Mouse (Mus musculus) lung, postnatal 0 days (tissue): ENCODE measurements around the gene Lpcat1. TPM values are rescaled to one million over a fixed set of nuclear protein-coding genes. Genes with fewer than 3 reads are reported as not detected.
A peak's percentile ranks its signal among the peaks of the same experiment; 100 is the strongest.

ENCODE experiments used
- ATAC-seq: fragments of 200-750 bp; cut with Nextera tagmentation; 2 replicates; pipeline ENCODE4 v1.8.0; 2017; ENCODE audit warnings: moderate library complexity
- DNase-seq: peaks from one replicate; pipeline ENCODE4 v3.0.0-alpha.2; 2016; ENCODE audit warnings: low spot score
- H3K27ac ChIP-seq: fragments of 300-500 bp; sonication (generic); 2 replicates; pipeline ENCODE4 v1.5.1; 2014; ENCODE audit warnings: antibody characterized with exemption, mild to moderate bottlenecking, low read length, mixed read lengths
- H3K27me3 ChIP-seq: fragments of 300-500 bp; sonication (generic); replicated peaks from 2 replicates; pipeline ENCODE4 v1.6.1; 2014; ENCODE audit warnings: low read length, mixed read lengths; ENCODE audit not compliant: insufficient read depth
- H3K36me3 ChIP-seq: fragments of 300-500 bp; sonication (generic); 2 replicates; pipeline ENCODE4 v1.6.1; 2014; ENCODE audit warnings: low read length, mixed read lengths; ENCODE audit not compliant: insufficient read depth
- H3K4me1 ChIP-seq: fragments of 300-500 bp; sonication (generic); 2 replicates; pipeline ENCODE4 v1.6.1; 2014; ENCODE audit warnings: antibody characterized with exemption, low read depth, low read length, mixed read lengths; ENCODE audit not compliant: insufficient read depth
- H3K4me2 ChIP-seq: fragments of 300-500 bp; sonication (generic); replicated peaks from 2 replicates; pipeline ENCODE4 v1.6.1; 2014; ENCODE audit warnings: low read depth, mild to moderate bottlenecking, low read length, moderate library complexity, mixed read lengths
- H3K4me3 ChIP-seq: fragments of 300-500 bp; sonication (generic); 2 replicates; pipeline ENCODE4 v1.5.1; 2014; ENCODE audit warnings: low read depth, low read length
- H3K9ac ChIP-seq: fragments of 300-500 bp; sonication (generic); replicated peaks from 2 replicates; pipeline ENCODE4 v1.6.1; 2014; ENCODE audit warnings: low read depth, mild to moderate bottlenecking
- H3K9me3 ChIP-seq: fragments of 300-500 bp; sonication (generic); 2 replicates; pipeline ENCODE4 v1.6.1; 2016; ENCODE audit warnings: low read length, mixed read lengths
- CTCF ChIP-seq: IDR thresholded peaks from 2 replicates; pipeline ENCODE4 v1.5.1; 2016; ENCODE audit warnings: antibody characterized with exemption, mild to moderate bottlenecking
- EP300 ChIP-seq: IDR thresholded peaks from 2 replicates; pipeline ENCODE4 v1.6.1; 2016; ENCODE audit warnings: antibody characterized with exemption, mild to moderate bottlenecking, control low read depth
- WGBS: fragments of 180-500 bp; shearing (Covaris S2); extraction: QIAGEN DNeasy Blood & Tissue Kit; methylation state at CpG from one replicate; pipeline ENCODE4 v1.1.7; 2014; 5-methylcytosine and 5-hydroxymethylcytosine counted together
- polyA plus RNA-seq: library from polyadenylated mRNA; unstranded; fragments of >200 nt; fragmentation: Nextera tagmentation; extraction: Ambion mirVana; gene quantifications from 2 replicates; pipeline ENCODE4 v1.2.1, GENCODE M21; 2015

The Lpcat1 gene
- polyA plus RNA-seq, 1 experiment from 2014 or later, result 368 TPM

DNA sequence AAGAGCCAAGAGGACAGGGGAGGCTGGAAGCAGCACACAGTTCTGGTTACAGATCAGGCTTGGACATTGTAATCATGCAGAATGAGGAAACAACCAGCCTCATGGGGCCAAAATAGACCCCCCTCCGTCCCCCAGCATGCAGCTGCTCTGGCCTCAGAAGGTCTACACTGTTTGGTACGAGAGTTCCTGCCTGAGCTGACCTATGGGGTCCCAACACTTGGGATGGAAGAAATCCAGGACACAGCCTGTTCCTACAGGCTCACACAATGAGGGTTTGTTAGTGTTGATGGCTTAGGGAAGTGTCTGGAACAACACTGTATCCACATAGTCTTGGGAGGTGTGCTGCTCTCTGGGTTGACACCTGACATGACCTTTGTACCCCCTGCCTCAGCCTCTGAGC is 18.8 kb upstream of the Lpcat1 start:
- TF ChIP-seq CTCF (no peak), EP300 (no peak)
- H3K4me2 ChIP-seq, result no peak overlapping the region
- H3K36me3 ChIP-seq, result no peaks in the 10 kb centered on the region
- H3K4me1 ChIP-seq, result peaks cover 29% of the 10 kb centered on the region
- H3K9ac ChIP-seq, result no peak overlapping the region
- ATAC-seq, result no peak
- no peak overlapping the region for H3K4me3 ChIP-seq
- H3K9me3 ChIP-seq, result no peaks in the 10 kb centered on the region
- WGBS, result 32% methylated on average over 2 of the region's 2 CpGs
- no peaks in the 10 kb centered on the region for H3K27me3 ChIP-seq
- no peak for DNase-seq
- H3K27ac ChIP-seq, result peak overlapping the region; percentile 85

DNA sequence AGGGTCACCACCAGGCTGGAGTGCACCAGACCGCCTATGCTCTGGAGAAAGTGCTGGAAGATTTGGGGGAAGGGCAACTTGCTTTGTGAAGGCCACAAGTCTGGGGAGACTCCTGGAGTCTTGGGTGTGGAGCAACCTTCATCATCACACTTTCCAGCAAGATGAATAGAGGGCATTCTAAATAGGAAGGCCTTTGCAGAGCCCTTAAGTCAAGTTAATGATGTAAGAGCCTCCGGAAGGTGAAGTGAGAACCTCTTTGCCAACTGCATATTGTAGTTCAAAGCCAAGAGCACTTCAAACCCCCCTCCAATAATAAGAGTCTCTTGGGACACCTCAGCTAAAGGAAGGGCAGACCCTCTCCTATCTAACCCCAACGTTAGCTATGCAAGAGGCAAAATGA is 18.3 kb upstream of the Lpcat1 start:
- Histone ChIP-seq H3K36me3 (no peaks in the 10 kb centered on the region), H3K4me2 (no peak overlapping the region), H3K4me3 (no peak overlapping the region), H3K4me1 (peaks cover 30% of the 10 kb centered on the region), H3K27ac (peak overlapping the region; percentile 85), H3K9ac (no peak overlapping the region), H3K9me3 (no peaks in the 10 kb centered on the region), H3K27me3 (no peaks in the 10 kb centered on the region)
- DNase-seq (peak; percentile 83), ATAC-seq (peak; percentile 59)
- WGBS, result 64% methylated on average over 3 of the region's 3 CpGs
- TF ChIP-seq CTCF (no peak), EP300 (peak; percentile 94)

DNA sequence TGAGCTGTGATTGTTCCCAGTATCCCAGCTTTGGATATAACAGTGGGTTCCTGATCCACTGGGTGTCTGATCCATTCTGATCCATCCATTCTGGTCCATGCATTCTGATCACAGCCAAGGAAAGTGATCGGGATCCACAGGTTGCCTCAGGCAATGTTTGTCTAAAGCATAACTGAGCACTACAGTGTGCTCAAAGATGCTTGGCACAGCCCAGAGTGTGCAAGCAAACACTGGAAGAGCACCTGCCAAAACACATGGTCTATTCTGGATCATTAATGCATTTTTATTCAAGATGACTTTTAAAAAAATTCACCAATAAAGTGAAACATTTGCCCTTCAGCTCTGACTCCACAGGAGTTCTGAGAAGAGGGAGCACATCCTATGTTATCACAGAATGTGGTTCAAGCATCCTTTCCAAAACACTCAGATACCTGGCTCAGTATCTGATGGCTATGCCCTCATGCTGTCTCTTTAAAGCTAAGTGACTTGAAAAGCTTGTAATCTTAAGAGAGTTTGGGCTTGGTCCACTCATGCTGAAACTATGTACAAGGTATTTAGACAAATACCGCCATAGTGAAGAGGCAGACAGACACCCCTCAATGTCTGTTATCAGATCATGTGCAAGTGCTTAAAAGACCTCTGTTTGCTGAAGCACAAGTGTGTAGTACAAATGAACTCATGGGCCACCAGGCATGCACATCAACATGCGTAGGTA is 13.3 kb upstream of the Lpcat1 start:
- ATAC-seq (peak; percentile 88), DNase-seq (peak; percentile 89)
- Histone ChIP-seq H3K27me3 (no peaks in the 10 kb centered on the region), H3K4me3 (no peak overlapping the region), H3K36me3 (no peaks in the 10 kb centered on the region), H3K4me1 (0 out of 2 replicates have a peak, but pooled peaks cover 6% of the 10 kb centered on the region), H3K27ac (peak overlapping the region; percentile 82), H3K9ac (no peak overlapping the region), H3K4me2 (no peak overlapping the region), H3K9me3 (no peaks in the 10 kb centered on the region)
- WGBS, result 47% methylated on average over 3 of the region's 3 CpGs
- TF ChIP-seq EP300 (peak; percentile 100), CTCF (no peak)

DNA sequence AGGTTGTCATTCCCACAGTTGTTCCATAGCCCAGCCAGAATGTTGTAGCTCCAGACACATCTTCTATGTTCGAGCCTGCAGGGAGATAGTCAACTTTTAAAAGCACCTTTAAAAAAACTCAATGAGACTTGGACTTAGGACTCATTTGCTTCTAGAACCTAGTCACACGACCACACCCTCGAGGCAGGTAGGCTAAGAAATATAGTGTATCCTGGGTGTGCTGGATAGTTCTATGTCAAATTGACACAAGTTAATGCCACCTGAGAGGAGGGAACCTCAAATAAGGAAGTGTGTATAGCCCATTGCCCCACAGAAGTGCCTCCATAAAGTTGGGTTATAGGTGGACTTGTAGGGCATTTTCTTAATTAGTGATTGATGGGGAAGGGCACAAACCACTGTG is 11.7 kb upstream of the Lpcat1 start:
- DNase-seq (no peak), ATAC-seq (no peak)
- 0 out of 2 replicates have a peak, but pooled peaks cover 6% of the 10 kb centered on the region for H3K4me1 ChIP-seq
- no peaks in the 10 kb centered on the region for H3K27me3 ChIP-seq
- no peaks in the 10 kb centered on the region for H3K36me3 ChIP-seq
- H3K4me2 ChIP-seq, result no peak overlapping the region
- no peak overlapping the region for H3K4me3 ChIP-seq
- no peaks in the 10 kb centered on the region for H3K9me3 ChIP-seq
- H3K27ac ChIP-seq, result peak overlapping the region; percentile 64
- no peak overlapping the region for H3K9ac ChIP-seq
- no peak for TF ChIP-seq CTCF
- no peak for TF ChIP-seq EP300
- 53% methylated on average over 3 of the region's 3 CpGs for WGBS

DNA sequence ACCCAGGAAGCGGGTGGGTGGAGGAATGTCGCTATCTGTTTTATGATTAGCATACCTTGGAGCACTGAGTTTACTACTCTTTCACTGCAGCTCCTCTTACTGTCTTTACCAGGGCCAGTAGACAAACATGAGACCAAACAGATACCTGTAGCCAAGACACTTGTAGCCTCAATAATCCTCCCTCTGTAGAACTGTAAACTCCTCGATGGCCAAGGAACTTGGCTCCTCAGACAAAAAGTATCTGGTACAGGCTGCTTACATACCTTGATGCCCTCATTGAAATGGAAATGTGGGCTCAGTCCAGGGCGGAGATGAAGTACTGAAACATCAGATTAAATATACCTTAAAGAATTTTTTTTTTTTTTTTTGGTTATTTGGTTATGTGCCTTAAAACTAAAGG is 9.7 kb upstream of the Lpcat1 start:
- no peaks in the 10 kb centered on the region for H3K9me3 ChIP-seq
- H3K27me3 ChIP-seq, result no peaks in the 10 kb centered on the region
- H3K36me3 ChIP-seq, result no peaks in the 10 kb centered on the region
- ATAC-seq (no peak), DNase-seq (no peak)
- 0 out of 2 replicates have a peak, but pooled peaks cover 6% of the 10 kb centered on the region for H3K4me1 ChIP-seq
- 69% methylated on average over 2 of the region's 4 CpGs for WGBS
- no peak overlapping the region for H3K4me3 ChIP-seq
- TF ChIP-seq CTCF (no peak), EP300 (no peak)
- no peak overlapping the region for H3K9ac ChIP-seq
- H3K27ac ChIP-seq, result peak overlapping the region; percentile 38; the same call in 1 of the 2 replicates
- no peak overlapping the region for H3K4me2 ChIP-seq

DNA sequence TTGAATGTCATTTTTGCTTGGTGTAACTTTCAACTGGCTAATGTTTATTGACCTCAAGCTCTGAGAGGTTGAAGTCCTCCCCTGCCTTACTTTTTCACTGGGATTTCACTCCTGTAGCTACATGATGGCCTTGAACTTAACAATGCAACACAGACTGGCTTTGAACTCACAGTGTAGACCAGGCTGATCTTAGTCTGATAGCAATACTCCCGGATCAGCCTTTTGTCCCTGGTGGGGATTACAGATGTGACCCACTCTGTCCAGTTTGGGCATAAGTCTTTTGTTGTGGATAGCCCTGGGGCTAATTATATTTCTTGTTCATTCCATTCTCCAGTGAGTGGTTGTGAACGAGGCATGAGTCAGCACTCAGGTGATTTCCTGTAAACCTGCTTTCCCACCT is 9.3 kb upstream of the Lpcat1 start:
- Histone ChIP-seq H3K27me3 (no peaks in the 10 kb centered on the region), H3K4me3 (no peak overlapping the region), H3K27ac (peak overlapping the region; percentile 38), H3K4me2 (no peak overlapping the region), H3K4me1 (0 out of 2 replicates have a peak, but pooled peaks cover 6% of the 10 kb centered on the region), H3K9me3 (no peaks in the 10 kb centered on the region), H3K36me3 (no peaks in the 10 kb centered on the region), H3K9ac (no peak overlapping the region)
- peak; percentile 62 for TF ChIP-seq EP300
- no peak for TF ChIP-seq CTCF
- 61% methylated on average over 2 of the region's 2 CpGs for WGBS
- ATAC-seq (no peak), DNase-seq (no peak)
